In the genomic region with DNA sequence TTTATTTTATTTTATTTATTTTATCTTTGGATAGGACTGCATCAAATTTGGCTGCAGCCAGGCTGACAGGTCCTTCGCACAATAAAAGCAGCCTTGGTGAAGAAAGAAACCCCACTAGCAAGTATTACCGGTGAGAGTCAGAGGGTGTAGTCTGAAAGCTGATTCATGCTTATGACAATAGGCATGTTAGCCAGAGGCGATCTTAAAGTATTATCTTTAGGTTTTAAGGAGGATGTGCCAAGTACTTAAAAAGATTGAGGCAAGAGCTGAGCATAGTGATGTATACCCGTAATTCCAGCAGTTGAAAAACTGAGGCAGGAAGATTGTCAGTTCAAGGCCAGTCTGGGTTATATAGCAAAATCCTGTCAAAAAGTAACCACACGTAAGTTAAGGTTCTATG, we compare ENCODE assay signal across 28 mouse cellular contexts. TPM values are rescaled to one million over a fixed set of nuclear protein-coding genes. Genes with fewer than 3 reads are reported as not detected.
DNase-seq lines count a peak whose midpoint lies in the region; ATAC-seq and TF ChIP-seq lines count a peak whose summit lies in the region.
"Had no signal": no experiment of that assay in that cellular context is flagged by ENCODE, and none has a peak within 500 bp of the region (broad histone marks: within the 10 kb centered on the region; RNA-seq: fewer than 3 reads in every experiment).

No protein-coding gene starts in this region.

- no peaks in the 10 kb centered on the region for H3K9me3 ChIP-seq in heart, embryonic 11.5 days (replicated peaks; ENCODE audit: control insufficient read depth, low read length)
- H3K9me3 ChIP-seq in liver, embryonic 14.5 days (ENCODE audit: control insufficient read depth, low read length), result no peaks in the 10 kb centered on the region
- H3K9me3 ChIP-seq in midbrain, embryonic 16.5 days (replicated peaks; ENCODE audit: control insufficient read depth, low read length, poor library complexity, severe bottlenecking), result no peaks in the 10 kb centered on the region
- H3K9me3 ChIP-seq: forebrain, embryonic 13.5 days; heart, embryonic 15.5 days; hindbrain, embryonic 13.5 days; limb, embryonic 13.5 days; neural tube, embryonic 15.5 days had no signal

- H3K27ac ChIP-seq in heart, embryonic 11.5 days (ENCODE audit: low read depth, low read length), result peak overlapping the region; percentile 18; the same call in 1 of the 2 replicates
- peak overlapping the region; percentile 91 for H3K27ac ChIP-seq in liver, embryonic 14.5 days
- H3K27ac ChIP-seq in midbrain, embryonic 16.5 days (ENCODE audit: low read length), result no peak overlapping the region
- H3K27ac ChIP-seq: forebrain, embryonic 13.5 days; gastrocnemius, adult 2 months; heart, embryonic 15.5 days; hindbrain, embryonic 13.5 days; limb, embryonic 13.5 days; macrophage; neural tube, embryonic 15.5 days had no signal

- TF ChIP-seq EP300 in liver, embryonic 14.5 days (IDR thresholded peaks at IDR 0.05; ENCODE audit: low read depth), result no peak

- no peak for DNase-seq in heart, postnatal 4 days
- DNase-seq in liver, embryonic 14.5 days (ENCODE audit: low read depth in 3 of 3, low spot score in 3 of 3), result no peak
- no peak for DNase-seq in Muller cell, postnatal 12 days (ENCODE audit: inconsistent ontology term)
- DNase-seq in frontal cortex, postnatal 25 days (ENCODE audit: low spot score in 2 of 2), result no peak
- DNase-seq: adrenal gland, adult 8-10 months; cerebellum, adult 11 months; cerebellum, adult 9-10 months; cerebellum, postnatal 36 days; gastrocnemius, adult 2 months; heart, postnatal 36 days; kidney, postnatal 14 days; layer of hippocampus, adult 9-11 months; lung, adult 2 months; lung, postnatal 10 days; midbrain, embryonic 14.5 days; retina, postnatal 1 day; right cerebral cortex, postnatal 14 days; thymus, postnatal 14 days had no signal

- H3K4me3 ChIP-seq in heart, embryonic 11.5 days (ENCODE audit: low read depth, low read length), result no peak overlapping the region
- no peak overlapping the region for H3K4me3 ChIP-seq in liver, embryonic 14.5 days (ENCODE audit: insufficient read depth in 1 of 2, low read depth in 2 of 2, low read length in 2 of 2)
- no peak overlapping the region for H3K4me3 ChIP-seq in midbrain, embryonic 16.5 days (ENCODE audit: low read depth, low read length)
- H3K4me3 ChIP-seq: forebrain, embryonic 13.5 days; gastrocnemius, adult 2 months; heart, embryonic 15.5 days; hindbrain, embryonic 13.5 days; limb, embryonic 13.5 days; neural tube, embryonic 15.5 days had no signal

- TF ChIP-seq CTCF in liver, embryonic 14.5 days (IDR thresholded peaks at IDR 0.05; ENCODE audit: low read depth), result no peak

- H3K4me1 ChIP-seq in heart, embryonic 11.5 days (ENCODE audit: control insufficient read depth, insufficient read depth, low read length), result no peaks in the 10 kb centered on the region
- peaks cover 23 to 26% of the 10 kb centered on the region in 2 experiments for H3K4me1 ChIP-seq in liver, embryonic 14.5 days (replicated peaks; ENCODE audit: control insufficient read depth in 2 of 2, insufficient read depth in 2 of 2, low read length in 1 of 2)
- H3K4me1 ChIP-seq in midbrain, embryonic 16.5 days (ENCODE audit: control insufficient read depth, insufficient read depth, low read length), result no peaks in the 10 kb centered on the region
- H3K4me1 ChIP-seq: forebrain, embryonic 13.5 days; heart, embryonic 15.5 days; hindbrain, embryonic 13.5 days; limb, embryonic 13.5 days; neural tube, embryonic 15.5 days had no signal

- no peaks in the 10 kb centered on the region for H3K27me3 ChIP-seq in heart, embryonic 11.5 days (ENCODE audit: control insufficient read depth, insufficient read depth, low read length)
- H3K27me3 ChIP-seq in liver, embryonic 14.5 days (ENCODE audit: control insufficient read depth, insufficient read depth, low read length), result no peaks in the 10 kb centered on the region
- H3K27me3 ChIP-seq in midbrain, embryonic 16.5 days (ENCODE audit: control insufficient read depth, insufficient read depth, low read depth, low read length), result no peaks in the 10 kb centered on the region
- H3K27me3 ChIP-seq: CH12.LX; forebrain, embryonic 13.5 days; heart, embryonic 15.5 days; hindbrain, embryonic 13.5 days; limb, embryonic 13.5 days; neural tube, embryonic 15.5 days had no signal

- no peak for ATAC-seq in heart, embryonic 11.5 days (replicated peaks; ENCODE audit: insufficient number of reproducible peaks, low FRiP score, low TSS enrichment)
- peak; percentile 43 for ATAC-seq in erythroid progenitor cell, adult 5-6 weeks (replicated peaks; ENCODE audit: low FRiP score, poor library complexity, severe bottlenecking)
- peak; percentile 68; the same call in 1 of the 2 replicates for ATAC-seq in liver, embryonic 14.5 days (ENCODE audit: insufficient read depth)
- no peak for ATAC-seq in midbrain, embryonic 16.5 days
- ATAC-seq: forebrain, embryonic 13.5 days had no signal

- 83% methylated on average over 5 of the region's 5 CpGs for whole genome bisulfite sequencing in heart, embryonic 11.5 days (ENCODE audit: insufficient replicate concordance)
- WGBS in liver, embryonic 14.5 days (ENCODE audit: insufficient replicate concordance), result 50% methylated on average over 5 of the region's 5 CpGs
- WGBS in midbrain, embryonic 16.5 days, result 93% methylated on average over 5 of the region's 5 CpGs

- peaks cover 30% of the 10 kb centered on the region for H3K36me3 ChIP-seq in heart, embryonic 11.5 days (ENCODE audit: control insufficient read depth, insufficient read depth, low read length)
- peaks cover 42% of the 10 kb centered on the region for H3K36me3 ChIP-seq in liver, embryonic 14.5 days (replicated peaks; ENCODE audit: control insufficient read depth, insufficient read depth, low read depth)
- H3K36me3 ChIP-seq in midbrain, embryonic 16.5 days (ENCODE audit: control insufficient read depth, insufficient read depth, low read length), result peaks cover 25% of the 10 kb centered on the region

- no peak overlapping the region for H3K4me2 ChIP-seq in heart, embryonic 11.5 days
- H3K4me2 ChIP-seq in liver, embryonic 14.5 days (ENCODE audit: low read depth), result peak overlapping the region; percentile 42
- no peak overlapping the region for H3K4me2 ChIP-seq in midbrain, embryonic 16.5 days (ENCODE audit: low read length)
- H3K4me2 ChIP-seq: forebrain, embryonic 13.5 days; heart, embryonic 15.5 days; hindbrain, embryonic 13.5 days; limb, embryonic 13.5 days; neural tube, embryonic 15.5 days had no signal

- H3K9ac ChIP-seq in heart, embryonic 11.5 days (ENCODE audit: low read depth, low read length), result no peak overlapping the region
- H3K9ac ChIP-seq in liver, embryonic 14.5 days (replicated peaks), result peak overlapping the region; percentile 38
- H3K9ac ChIP-seq in midbrain, embryonic 16.5 days (ENCODE audit: low read depth, low read length), result no peak overlapping the region
- H3K9ac ChIP-seq: forebrain, embryonic 13.5 days; heart, embryonic 15.5 days; hindbrain, embryonic 13.5 days; limb, embryonic 13.5 days; neural tube, embryonic 15.5 days had no signal

RNA-seq across cellular contexts. Expression of gene Gnl3, which starts 26.3 kb away (rescaled TPM):
- polyA plus RNA-seq in heart, embryonic 11.5 days (2014; fragmentation: Nextera tagmentation; extraction: Ambion mirVana), result 76.2 and 88.7 TPM in 2 replicates
- 10 to 100 TPM; 37.9 to 41.4 TPM for total RNA-seq in heart, postnatal 4 days (2021)
- total RNA-seq in erythroid progenitor cell, adult 5-6 weeks (2015; ENCODE audit: low replicate concordance), result 53.7 and 58.0 TPM in 2 replicates
- total RNA-seq in erythroid progenitor cell, adult 5-6 weeks (2017; ENCODE audit: low replicate concordance), result 33.6 and 40.5 TPM in 2 replicates
- 50.2 and 88.0 TPM in 2 replicates for polyA plus RNA-seq in liver, embryonic 14.5 days (2012; rRNA removed)
- polyA plus RNA-seq in liver, embryonic 14.5 days (2014; fragmentation: Nextera tagmentation; extraction: Ambion mirVana), result 90.8 and 91.8 TPM in 2 replicates
- 46.4 and 49.3 TPM in 2 replicates for polyA plus RNA-seq in midbrain, embryonic 16.5 days (2015; fragmentation: Nextera tagmentation; extraction: Ambion mirVana)

RNA-seq across cellular contexts. Expression of gene Pbrm1, which starts 26.4 kb away (rescaled TPM):
- 80.6 and 93.6 TPM in 2 replicates for polyA plus RNA-seq in heart, embryonic 11.5 days (2014; fragmentation: Nextera tagmentation; extraction: Ambion mirVana)
- 100 to 1,000 TPM in 1 of 2 experiments, 10 to 100 TPM in 1; 97.2 to 101 TPM for total RNA-seq in heart, postnatal 4 days (2021)
- 137 and 157 TPM in 2 replicates for total RNA-seq in erythroid progenitor cell, adult 5-6 weeks (2015; ENCODE audit: low replicate concordance)
- 163 and 194 TPM in 2 replicates for total RNA-seq in erythroid progenitor cell, adult 5-6 weeks (2017; ENCODE audit: low replicate concordance)
- 7.2 and 10.3 TPM in 2 replicates for polyA plus RNA-seq in liver, embryonic 14.5 days (2012; rRNA removed)
- 35.3 and 36.9 TPM in 2 replicates for polyA plus RNA-seq in liver, embryonic 14.5 days (2014; fragmentation: Nextera tagmentation; extraction: Ambion mirVana)
- polyA plus RNA-seq in midbrain, embryonic 16.5 days (2015; fragmentation: Nextera tagmentation; extraction: Ambion mirVana), result 118 and 128 TPM in 2 replicates

RNA-seq across cellular contexts. Expression of gene Spcs1, which starts 43.8 kb away (rescaled TPM):
- polyA plus RNA-seq in heart, embryonic 11.5 days (2014; fragmentation: Nextera tagmentation; extraction: Ambion mirVana), result 319 and 321 TPM in 2 replicates
- total RNA-seq in heart, postnatal 4 days (2021), result 100 to 1,000 TPM; 176 to 181 TPM
- 77.8 and 139 TPM in 2 replicates for total RNA-seq in erythroid progenitor cell, adult 5-6 weeks (2015; ENCODE audit: low replicate concordance)
- total RNA-seq in erythroid progenitor cell, adult 5-6 weeks (2017; ENCODE audit: low replicate concordance), result 41.7 and 80.6 TPM in 2 replicates
- 157 and 292 TPM in 2 replicates for polyA plus RNA-seq in liver, embryonic 14.5 days (2012; rRNA removed)
- 307 and 323 TPM in 2 replicates for polyA plus RNA-seq in liver, embryonic 14.5 days (2014; fragmentation: Nextera tagmentation; extraction: Ambion mirVana)
- polyA plus RNA-seq in midbrain, embryonic 16.5 days (2015; fragmentation: Nextera tagmentation; extraction: Ambion mirVana), result 329 and 337 TPM in 2 replicates

RNA-seq across cellular contexts. Expression of gene Glt8d1, which starts 44.1 kb away (rescaled TPM):
- 49.4 and 55.1 TPM in 2 replicates for polyA plus RNA-seq in heart, embryonic 11.5 days (2014; fragmentation: Nextera tagmentation; extraction: Ambion mirVana)
- 10 to 100 TPM; 31.2 to 32.3 TPM for total RNA-seq in heart, postnatal 4 days (2021)
- total RNA-seq in erythroid progenitor cell, adult 5-6 weeks (2015; ENCODE audit: low replicate concordance), result 21.0 and 37.8 TPM in 2 replicates
- 7.1 and 16.7 TPM in 2 replicates for total RNA-seq in erythroid progenitor cell, adult 5-6 weeks (2017; ENCODE audit: low replicate concordance)
- polyA plus RNA-seq in liver, embryonic 14.5 days (2012; rRNA removed), result 12.6 and 18.4 TPM in 2 replicates
- 17.5 and 17.7 TPM in 2 replicates for polyA plus RNA-seq in liver, embryonic 14.5 days (2014; fragmentation: Nextera tagmentation; extraction: Ambion mirVana)
- 60.5 and 63.9 TPM in 2 replicates for polyA plus RNA-seq in midbrain, embryonic 16.5 days (2015; fragmentation: Nextera tagmentation; extraction: Ambion mirVana)

Comparison
In these comparisons a context has a peak if more than half of its experiments do, and no peak if none do; other contexts are left out.
1. ATAC-seq: peak in erythroid progenitor cell, adult 5-6 weeks (single experiment) and liver, embryonic 14.5 days (single experiment); none in heart, embryonic 11.5 days (single experiment) and midbrain, embryonic 16.5 days (single experiment).